Mouse (Mus musculus) testis, adult 2 months (tissue): ENCODE data around the gene Abat.

Experiments
- CTCF ChIP-seq: fragments of 200-500 bp; IDR thresholded peaks from 2 replicates; pipeline ENCODE4 v1.5.1; 2012; ENCODE audit warnings: low read depth, mild to moderate bottlenecking, inconsistent platforms, low read length, moderate library complexity; ENCODE audit not compliant: control insufficient read depth, insufficient read depth, insufficient replicate concordance
- POLR2A ChIP-seq: fragments of 200-500 bp; IDR thresholded peaks from 2 replicates; pipeline ENCODE4 v1.6.1; 2012; ENCODE audit warnings: low read depth, mild to moderate bottlenecking, inconsistent platforms, low read length, moderate library complexity; ENCODE audit not compliant: control insufficient read depth

- TF ChIP-seq CTCF: no peak
- no peak for TF ChIP-seq POLR2A
Observed at GRCm38 (mm10) chr16:8658349-8658748, 145.1 kb downstream of the Abat start.
